Mouse (Mus musculus): ENCODE measurements at regions not wholly inside any gene's neighbourhood (a gene's known extent, or its start where the extent isn't known, plus 50 kb on each side); places are given as distances from the start of the nearest gene placed in this dataset.

DNA sequence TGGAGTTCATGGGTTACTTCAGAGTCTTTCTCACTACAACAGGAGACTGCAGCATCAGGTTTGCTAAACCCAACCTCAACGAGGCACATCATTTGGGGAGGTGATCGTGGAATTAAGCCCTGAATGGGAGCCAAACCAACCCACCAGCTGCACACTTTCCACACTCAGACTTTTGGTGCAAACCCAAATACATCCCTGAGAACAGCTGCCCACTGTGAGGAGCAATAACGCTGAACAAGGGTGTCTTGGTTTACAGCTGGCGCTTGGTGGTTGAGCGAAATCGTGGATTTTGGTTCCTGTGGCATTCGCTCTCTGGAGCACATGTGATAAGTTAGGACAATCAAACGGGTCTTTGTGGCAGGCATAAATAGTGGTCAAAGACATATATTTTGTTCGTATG, 226.6 kb upstream of the Tnp1 start:
- Histone ChIP-seq H3K27me3 (replicated peaks; ENCODE audit: control insufficient read depth, insufficient read depth, low read length) (no peaks in the 10 kb centered on the region), H3K9ac (ENCODE audit: low read depth, low read length) (no peak overlapping the region), H3K4me1 (replicated peaks; ENCODE audit: control insufficient read depth, insufficient read depth, low read length) (no peaks in the 10 kb centered on the region), H3K27ac (ENCODE audit: low read depth, low read length) (no peak overlapping the region), H3K9me3 (ENCODE audit: control insufficient read depth, low read length) (no peaks in the 10 kb centered on the region), H3K36me3 (ENCODE audit: control insufficient read depth, insufficient read depth, low read length) (no peaks in the 10 kb centered on the region), H3K4me3 (ENCODE audit: low read depth, low read length) (no peak overlapping the region), H3K4me2 (no peak overlapping the region)
- DNase-seq (ENCODE audit: low spot score) (no peak), ATAC-seq (replicated peaks; ENCODE audit: low FRiP score) (no peak)
- 85% methylated on average over 9 of the region's 9 CpGs for WGBS

DNA sequence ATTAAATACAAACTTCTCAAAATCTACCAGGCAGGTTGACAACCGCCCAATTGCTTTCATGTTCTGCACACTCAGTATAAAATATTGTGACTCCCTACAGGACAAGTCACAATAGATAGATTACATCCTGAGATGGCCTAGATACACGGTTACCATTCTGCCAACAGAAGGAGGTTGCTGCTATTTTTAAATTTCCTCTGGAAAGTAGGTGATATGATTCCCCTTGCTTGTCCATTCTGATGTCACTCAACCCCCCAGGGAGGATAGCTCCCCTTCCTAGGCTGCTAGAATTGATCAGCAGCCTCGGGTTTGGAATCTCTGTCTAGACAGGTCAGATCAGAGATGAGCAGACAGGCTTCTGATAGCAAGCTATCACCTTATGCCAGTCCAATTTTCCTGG, 221.2 kb upstream of the Tnp1 start:
- WGBS, result 61% methylated on average over 3 of the region's 3 CpGs
- Histone ChIP-seq H3K9ac (ENCODE audit: low read depth, low read length) (no peak overlapping the region), H3K4me2 (no peak overlapping the region), H3K9me3 (ENCODE audit: control insufficient read depth, low read length) (no peaks in the 10 kb centered on the region), H3K27me3 (replicated peaks; ENCODE audit: control insufficient read depth, insufficient read depth, low read length) (no peaks in the 10 kb centered on the region), H3K4me3 (ENCODE audit: low read depth, low read length) (no peak overlapping the region), H3K4me1 (replicated peaks; ENCODE audit: control insufficient read depth, insufficient read depth, low read length) (no peaks in the 10 kb centered on the region), H3K36me3 (ENCODE audit: control insufficient read depth, insufficient read depth, low read length) (no peaks in the 10 kb centered on the region), H3K27ac (ENCODE audit: low read depth, low read length) (no peak overlapping the region)
- DNase-seq (ENCODE audit: low spot score), result no peak
- no peak for ATAC-seq (replicated peaks; ENCODE audit: low FRiP score)

DNA sequence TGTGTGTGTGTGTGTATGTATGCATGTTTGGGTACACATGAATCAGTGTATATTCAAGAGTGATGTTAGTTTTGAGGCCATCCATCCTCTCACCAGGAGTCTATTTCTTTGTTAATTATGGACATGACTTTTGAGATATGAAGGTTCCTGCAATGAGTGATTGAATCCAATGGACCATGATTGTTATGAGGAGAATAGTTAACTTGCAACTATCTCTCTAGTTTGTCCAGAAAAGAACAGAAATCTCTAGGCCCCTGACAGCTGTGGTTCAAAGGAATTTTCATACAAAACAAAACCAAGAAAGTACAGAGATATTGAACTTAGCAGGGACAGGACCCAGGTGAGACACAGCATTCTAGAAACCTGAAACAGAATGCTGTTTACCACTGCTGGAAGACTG, 217.9 kb upstream of the Tnp1 start:
- Histone ChIP-seq H3K4me3 (ENCODE audit: low read depth, low read length) (no peak overlapping the region), H3K9me3 (ENCODE audit: control insufficient read depth, low read length) (no peaks in the 10 kb centered on the region), H3K4me2 (no peak overlapping the region), H3K9ac (ENCODE audit: low read depth, low read length) (no peak overlapping the region), H3K36me3 (ENCODE audit: control insufficient read depth, insufficient read depth, low read length) (no peaks in the 10 kb centered on the region), H3K4me1 (replicated peaks; ENCODE audit: control insufficient read depth, insufficient read depth, low read length) (no peaks in the 10 kb centered on the region), H3K27ac (ENCODE audit: low read depth, low read length) (no peak overlapping the region), H3K27me3 (replicated peaks; ENCODE audit: control insufficient read depth, insufficient read depth, low read length) (no peaks in the 10 kb centered on the region)
- DNase-seq (ENCODE audit: low spot score) (no peak), ATAC-seq (replicated peaks; ENCODE audit: low FRiP score) (no peak)

DNA sequence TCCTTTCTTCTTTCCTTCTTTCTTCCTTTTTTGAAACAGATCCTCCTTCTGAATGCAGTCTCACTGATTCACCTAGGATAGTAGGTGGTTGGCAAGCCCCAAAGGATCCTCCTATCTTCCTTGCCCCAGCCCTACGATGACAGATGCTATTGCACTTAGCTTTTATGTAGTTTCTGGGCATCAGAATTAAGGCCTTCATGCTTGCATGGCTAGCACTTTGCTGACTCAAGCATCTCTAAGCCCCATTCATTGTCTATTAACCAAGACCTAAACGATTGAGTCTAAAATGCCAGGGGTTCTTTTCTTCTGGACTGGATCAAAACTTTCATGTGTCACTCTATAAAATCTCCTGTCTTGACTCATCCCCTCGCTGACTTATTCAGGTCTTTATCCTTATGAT, 217.3 kb upstream of the Tnp1 start:
- Histone ChIP-seq H3K27me3 (replicated peaks; ENCODE audit: control insufficient read depth, insufficient read depth, low read length) (no peaks in the 10 kb centered on the region), H3K4me2 (no peak overlapping the region), H3K4me3 (ENCODE audit: low read depth, low read length) (no peak overlapping the region), H3K9me3 (ENCODE audit: control insufficient read depth, low read length) (no peaks in the 10 kb centered on the region), H3K27ac (ENCODE audit: low read depth, low read length) (no peak overlapping the region), H3K9ac (ENCODE audit: low read depth, low read length) (no peak overlapping the region), H3K4me1 (replicated peaks; ENCODE audit: control insufficient read depth, insufficient read depth, low read length) (no peaks in the 10 kb centered on the region), H3K36me3 (ENCODE audit: control insufficient read depth, insufficient read depth, low read length) (no peaks in the 10 kb centered on the region)
- ATAC-seq (replicated peaks; ENCODE audit: low FRiP score) (no peak), DNase-seq (ENCODE audit: low spot score) (no peak)
- 76% methylated on average over 3 of the region's 3 CpGs for WGBS

DNA sequence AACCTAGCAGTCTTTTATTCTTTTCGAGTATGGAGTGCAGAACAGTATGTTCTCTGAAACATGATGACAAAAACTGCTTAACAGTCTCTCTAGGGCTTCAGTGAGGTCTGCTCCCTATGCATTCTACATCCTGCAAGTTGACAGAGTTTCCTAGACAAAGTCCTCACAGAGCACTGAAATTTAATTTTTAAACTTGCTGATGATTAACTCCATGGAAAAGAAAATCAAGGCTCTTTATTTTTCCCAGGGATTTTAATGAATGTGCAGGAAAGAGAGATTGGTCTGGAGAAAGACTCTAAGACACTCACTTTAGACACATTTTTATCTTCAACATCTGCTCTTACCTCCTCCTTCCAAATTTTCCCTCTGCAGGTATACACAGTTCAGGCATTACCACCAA, 214.9 kb upstream of the Tnp1 start:
- Histone ChIP-seq H3K27me3 (replicated peaks; ENCODE audit: control insufficient read depth, insufficient read depth, low read length) (no peaks in the 10 kb centered on the region), H3K4me3 (ENCODE audit: low read depth, low read length) (no peak overlapping the region), H3K4me1 (replicated peaks; ENCODE audit: control insufficient read depth, insufficient read depth, low read length) (no peaks in the 10 kb centered on the region), H3K4me2 (no peak overlapping the region), H3K36me3 (ENCODE audit: control insufficient read depth, insufficient read depth, low read length) (no peaks in the 10 kb centered on the region), H3K27ac (ENCODE audit: low read depth, low read length) (no peak overlapping the region), H3K9ac (ENCODE audit: low read depth, low read length) (no peak overlapping the region), H3K9me3 (ENCODE audit: control insufficient read depth, low read length) (no peaks in the 10 kb centered on the region)
- DNase-seq (ENCODE audit: low spot score), result no peak
- no peak for ATAC-seq (replicated peaks; ENCODE audit: low FRiP score)
- WGBS, result 68% methylated on average over 1 of the region's 1 CpGs

DNA sequence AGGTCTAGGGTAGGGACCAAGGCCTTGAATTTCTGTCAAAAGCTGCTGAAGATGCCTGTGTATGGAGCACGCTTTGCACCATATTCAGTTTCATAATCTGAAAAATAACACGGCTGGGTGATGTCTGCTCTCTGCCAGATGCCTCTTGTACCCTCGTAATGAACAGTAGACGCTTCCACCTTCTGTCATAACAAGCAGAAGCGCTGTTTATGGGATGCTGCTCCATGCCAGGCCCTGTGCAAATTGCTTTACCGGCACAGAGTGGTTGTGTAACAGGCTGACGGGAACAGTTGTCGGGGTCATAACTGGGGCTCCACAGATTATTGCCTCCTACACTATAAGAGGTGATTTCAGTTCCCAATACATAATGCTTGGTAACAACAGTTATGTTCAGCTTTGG, 211.5 kb upstream of the Tnp1 start:
- H3K27ac ChIP-seq (ENCODE audit: low read depth, low read length), result no peak overlapping the region
- H3K36me3 ChIP-seq (ENCODE audit: control insufficient read depth, insufficient read depth, low read length), result no peaks in the 10 kb centered on the region
- no peak for ATAC-seq (replicated peaks; ENCODE audit: low FRiP score)
- 90% methylated on average over 8 of the region's 8 CpGs for WGBS
- no peak overlapping the region for H3K4me2 ChIP-seq
- no peak overlapping the region for H3K9ac ChIP-seq (ENCODE audit: low read depth, low read length)
- H3K27me3 ChIP-seq (replicated peaks; ENCODE audit: control insufficient read depth, insufficient read depth, low read length), result no peaks in the 10 kb centered on the region
- no peaks in the 10 kb centered on the region for H3K9me3 ChIP-seq (ENCODE audit: control insufficient read depth, low read length)
- no peak for DNase-seq (ENCODE audit: low spot score)
- H3K4me1 ChIP-seq (replicated peaks; ENCODE audit: control insufficient read depth, insufficient read depth, low read length), result no peaks in the 10 kb centered on the region
- H3K4me3 ChIP-seq (ENCODE audit: low read depth, low read length), result no peak overlapping the region

DNA sequence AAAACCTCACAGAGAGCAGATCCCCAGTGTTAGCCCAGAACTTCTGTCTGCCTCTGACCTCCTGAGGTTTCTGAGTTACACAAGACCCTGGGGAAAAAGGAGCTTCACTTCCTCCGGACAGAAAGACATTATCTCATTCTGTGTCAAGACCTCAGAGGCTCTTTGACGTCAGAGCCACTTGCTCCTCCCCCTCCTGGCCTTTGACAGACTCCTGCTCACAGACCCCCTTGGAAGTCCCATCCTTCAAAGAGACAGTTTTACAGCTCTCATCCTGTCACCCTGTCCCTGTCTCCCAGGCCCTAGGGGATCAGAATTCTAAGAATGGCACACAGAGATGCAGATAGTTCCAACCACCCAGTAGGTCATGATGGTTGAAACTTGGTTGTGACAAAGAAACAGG, 206.2 kb upstream of the Tnp1 start:
- Histone ChIP-seq H3K4me3 (ENCODE audit: low read depth, low read length) (no peak overlapping the region), H3K36me3 (ENCODE audit: control insufficient read depth, insufficient read depth, low read length) (no peaks in the 10 kb centered on the region), H3K9ac (ENCODE audit: low read depth, low read length) (no peak overlapping the region), H3K4me1 (replicated peaks; ENCODE audit: control insufficient read depth, insufficient read depth, low read length) (no peaks in the 10 kb centered on the region), H3K9me3 (ENCODE audit: control insufficient read depth, low read length) (no peaks in the 10 kb centered on the region), H3K27ac (ENCODE audit: low read depth, low read length) (no peak overlapping the region), H3K27me3 (replicated peaks; ENCODE audit: control insufficient read depth, insufficient read depth, low read length) (no peaks in the 10 kb centered on the region), H3K4me2 (no peak overlapping the region)
- DNase-seq (ENCODE audit: low spot score), result no peak
- WGBS, result 9% methylated on average over 2 of the region's 2 CpGs
- ATAC-seq (replicated peaks; ENCODE audit: low FRiP score), result no peak

DNA sequence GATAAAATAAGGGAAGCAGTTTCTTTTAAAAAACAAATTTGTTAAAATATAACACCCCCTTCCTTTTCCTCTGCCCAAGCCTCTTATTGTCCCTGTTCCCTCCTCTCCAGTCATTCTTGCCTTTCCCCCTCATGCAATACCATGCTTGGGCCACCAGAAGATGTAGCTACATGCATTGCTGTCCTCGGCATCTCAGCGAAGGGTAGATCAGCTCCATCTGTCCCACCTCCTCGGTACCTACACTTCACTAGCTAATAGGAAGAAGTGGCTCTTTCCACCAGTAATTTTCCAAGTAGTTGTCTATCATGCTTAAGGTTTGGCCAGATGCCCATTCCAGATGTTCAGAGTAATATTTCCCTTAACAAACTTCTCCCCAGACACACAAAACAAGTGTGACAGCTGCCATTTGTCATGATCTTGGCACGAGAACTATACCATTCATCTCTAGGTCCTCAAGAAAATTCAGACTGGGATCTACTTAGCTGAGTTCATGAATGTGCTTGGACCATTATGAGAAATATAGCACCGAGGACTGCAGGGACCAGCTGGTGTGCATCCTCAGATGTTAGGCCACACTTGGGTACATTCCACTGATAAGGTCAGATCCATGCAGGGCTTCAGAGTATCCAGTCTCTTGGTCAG, 198.7 kb upstream of the Tnp1 start:
- ATAC-seq (replicated peaks; ENCODE audit: low FRiP score), result no peak
- WGBS, result 77% methylated on average over 5 of the region's 5 CpGs

DNA sequence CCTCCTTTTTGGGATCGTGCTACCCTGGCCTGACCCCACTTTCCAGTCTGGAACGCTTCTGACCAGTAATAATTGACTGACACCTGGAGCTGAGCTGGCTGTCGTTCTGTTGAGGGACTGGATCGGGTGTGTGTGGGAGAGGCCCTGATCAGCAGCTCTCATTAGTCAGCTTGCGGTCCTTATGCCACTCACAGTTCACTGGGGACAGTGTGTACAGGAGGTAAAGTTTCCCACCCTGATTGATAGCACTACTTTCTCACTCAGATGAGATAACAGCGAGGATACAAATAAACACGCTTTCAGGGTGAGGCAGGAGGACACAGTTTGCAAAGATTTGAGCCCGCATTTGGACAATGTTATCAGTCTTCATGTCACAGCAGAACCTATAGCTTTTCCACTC, 191.7 kb upstream of the Tnp1 start:
- Histone ChIP-seq H3K9me3 (ENCODE audit: control insufficient read depth, low read length) (no peaks in the 10 kb centered on the region), H3K27ac (ENCODE audit: low read depth, low read length) (no peak overlapping the region), H3K4me2 (no peak overlapping the region), H3K4me3 (ENCODE audit: low read depth, low read length) (no peak overlapping the region), H3K36me3 (ENCODE audit: control insufficient read depth, insufficient read depth, low read length) (no peaks in the 10 kb centered on the region), H3K27me3 (replicated peaks; ENCODE audit: control insufficient read depth, insufficient read depth, low read length) (no peaks in the 10 kb centered on the region), H3K4me1 (replicated peaks; ENCODE audit: control insufficient read depth, insufficient read depth, low read length) (no peaks in the 10 kb centered on the region), H3K9ac (ENCODE audit: low read depth, low read length) (no peak overlapping the region)
- DNase-seq (ENCODE audit: low spot score), result no peak
- no peak for ATAC-seq (replicated peaks; ENCODE audit: low FRiP score)
- 58% methylated on average over 8 of the region's 8 CpGs for WGBS

More for the DNA sequence above, 198.7 kb upstream of the Tnp1 start:
- Histone ChIP-seq H3K9ac (ENCODE audit: low read depth, low read length) (no peak overlapping the region), H3K4me2 (no peak overlapping the region), H3K4me3 (ENCODE audit: low read depth, low read length) (no peak overlapping the region), H3K36me3 (ENCODE audit: control insufficient read depth, insufficient read depth, low read length) (no peaks in the 10 kb centered on the region), H3K27me3 (replicated peaks; ENCODE audit: control insufficient read depth, insufficient read depth, low read length) (no peaks in the 10 kb centered on the region), H3K4me1 (replicated peaks; ENCODE audit: control insufficient read depth, insufficient read depth, low read length) (no peaks in the 10 kb centered on the region), H3K9me3 (ENCODE audit: control insufficient read depth, low read length) (no peaks in the 10 kb centered on the region), H3K27ac (ENCODE audit: low read depth, low read length) (no peak overlapping the region)
- DNase-seq (ENCODE audit: low spot score), result no peak

All from liver, embryonic 11.5 days (tissue).